Mouse (Mus musculus) olfactory bulb, adult 2 months (tissue): Measurements from ENCODE around the gene Rpl23a.

Experiments used
- CTCF ChIP-seq: fragments of 200-500 bp; IDR thresholded peaks from 2 replicates; pipeline ENCODE4 v1.5.1; 2012; ENCODE audit warnings: low read depth, mild to moderate bottlenecking, low read length, moderate library complexity; ENCODE audit not compliant: insufficient read depth
- POLR2A ChIP-seq: fragments of 200-500 bp; IDR thresholded peaks from 2 replicates; pipeline ENCODE4 v1.6.1; 2012; ENCODE audit warnings: mild to moderate bottlenecking, low read depth, low read length, moderate library complexity; ENCODE audit not compliant: insufficient read depth

GRCm38 (mm10) chr11:78172748-78173383 lies 10.5 kb downstream of the Rpl23a start:
- no peak for TF ChIP-seq POLR2A
- TF ChIP-seq CTCF: no peak
